8 mouse cellular contexts compared by ENCODE assay signal in the genomic region with DNA sequence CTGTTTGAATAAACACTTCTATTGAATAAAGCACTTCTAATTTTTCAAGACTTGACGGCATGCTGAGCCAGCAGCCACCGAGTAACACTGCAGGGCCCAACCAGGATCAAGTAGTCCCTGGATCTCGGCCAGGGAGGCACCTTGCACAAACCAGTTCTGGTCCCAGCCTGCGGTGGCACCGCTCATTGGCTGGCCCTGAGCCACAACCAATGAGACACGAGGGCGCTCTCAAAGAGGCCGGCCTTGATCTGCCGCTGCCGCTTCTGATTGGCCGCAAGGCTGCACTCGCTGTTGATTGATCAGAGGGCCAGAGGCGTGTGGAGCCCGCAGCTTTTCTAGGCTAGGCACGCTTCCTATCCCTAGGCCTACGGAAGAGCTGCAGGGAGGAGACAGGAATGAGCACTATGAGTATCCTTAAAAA. TPM values are rescaled to one million over a fixed set of nuclear protein-coding genes. Genes with fewer than 3 reads are reported as not detected.
DNase-seq lines count a peak whose midpoint lies in the region; ATAC-seq lines count a peak whose summit lies in the region.

No protein-coding gene starts in this region.

- peak overlapping the region; percentile 48 for H3K4me2 ChIP-seq in hindbrain, embryonic 14.5 days (replicated peaks)

- peak; percentile 98 for ATAC-seq in hindbrain, embryonic 14.5 days (ENCODE audit: low FRiP score)

- no peaks in the 10 kb centered on the region for H3K27me3 ChIP-seq in hindbrain, embryonic 14.5 days (ENCODE audit: control insufficient read depth, insufficient read depth, low read length)

- no peak overlapping the region for H3K4me3 ChIP-seq in hindbrain, embryonic 14.5 days (replicated peaks; ENCODE audit: low read length)

- 2% methylated on average over 16 of the region's 16 CpGs for whole genome bisulfite sequencing in hindbrain, embryonic 14.5 days

- DNase-seq in R1 (ENCODE audit: low read depth, low spot score): peak; percentile 98
- DNase-seq in cerebellum, postnatal 4 days (ENCODE audit: low spot score in 2 of 2): peak; percentile 79 to 90
- DNase-seq in gastrocnemius, adult 18-20 months (ENCODE audit: low spot score): peak; percentile 79
- DNase-seq in hindbrain, embryonic 14.5 days (ENCODE audit: low spot score): peak; percentile 92
- DNase-seq in layer of hippocampus, postnatal 25 days (ENCODE audit: extremely low spot score in 1 of 2, low spot score in 1 of 2): peak; percentile 71 to 79
- peak; percentile 94 for DNase-seq in lung, postnatal 10 days
- peak; percentile 70 for DNase-seq in retina, adult 2 months (ENCODE audit: low read depth, low spot score)
- peak; percentile 67 for DNase-seq in thymus, postnatal 25 days

- H3K9ac ChIP-seq in hindbrain, embryonic 14.5 days: no peak overlapping the region

- peak overlapping the region; percentile 39; the same call in 1 of the 2 replicates for H3K27ac ChIP-seq in hindbrain, embryonic 14.5 days

- no peaks in the 10 kb centered on the region for H3K36me3 ChIP-seq in hindbrain, embryonic 14.5 days (replicated peaks; ENCODE audit: control insufficient read depth, insufficient read depth)

- no peaks in the 10 kb centered on the region for H3K9me3 ChIP-seq in hindbrain, embryonic 14.5 days (ENCODE audit: control insufficient read depth, low read length)

- peaks cover 8% of the 10 kb centered on the region; the same call in 1 of the 2 replicates for H3K4me1 ChIP-seq in hindbrain, embryonic 14.5 days (replicated peaks; ENCODE audit: control insufficient read depth, insufficient read depth, low read length)

RNA-seq across cellular contexts. Expression of gene Zbtb32, which starts 1.2 kb away (rescaled TPM):
- total RNA-seq in gastrocnemius, adult 18-20 months (2021): not detected
- polyA plus RNA-seq in hindbrain, embryonic 14.5 days (2014; fragmentation: Nextera tagmentation; extraction: Ambion mirVana): 0.35 and 0.42 TPM in 2 replicates
- not detected for total RNA-seq in layer of hippocampus, postnatal 25 days (2021)

RNA-seq across cellular contexts. Expression of gene Kmt2b, which starts 11.4 kb away (rescaled TPM):
- 10 to 100 TPM; 12.5 to 12.9 TPM for total RNA-seq in gastrocnemius, adult 18-20 months (2021)
- 11.4 and 12.9 TPM in 2 replicates for polyA plus RNA-seq in hindbrain, embryonic 14.5 days (2014; fragmentation: Nextera tagmentation; extraction: Ambion mirVana)
- 10 to 100 TPM; 39.1 to 57.1 TPM for total RNA-seq in layer of hippocampus, postnatal 25 days (2021)

RNA-seq across cellular contexts. Expression of gene Upk1a, which starts 12.7 kb away (rescaled TPM):
- not detected for total RNA-seq in gastrocnemius, adult 18-20 months (2021)
- 0.43 and 0.76 TPM in 2 replicates for polyA plus RNA-seq in hindbrain, embryonic 14.5 days (2014; fragmentation: Nextera tagmentation; extraction: Ambion mirVana)
- under 1 TPM in 1 of 2 experiments, not detected in 1; 0.20 TPM for total RNA-seq in layer of hippocampus, postnatal 25 days (2021)

RNA-seq across cellular contexts. Expression of gene Cox6b1, which starts 26.0 kb away (rescaled TPM):
- total RNA-seq in gastrocnemius, adult 18-20 months (2021): 1,000 to 10,000 TPM; 2,016 to 2,070 TPM
- polyA plus RNA-seq in hindbrain, embryonic 14.5 days (2014; fragmentation: Nextera tagmentation; extraction: Ambion mirVana): 1,184 and 1,299 TPM in 2 replicates
- total RNA-seq in layer of hippocampus, postnatal 25 days (2021): 100 to 1,000 TPM; 631 to 741 TPM

RNA-seq across cellular contexts. Expression of gene Igflr1, which starts 34.7 kb away (rescaled TPM):
- total RNA-seq in gastrocnemius, adult 18-20 months (2021): 1 to 10 TPM in 1 of 2 experiments, under 1 TPM in 1; 0.82 to 1.4 TPM
- 2.2 and 3.1 TPM in 2 replicates for polyA plus RNA-seq in hindbrain, embryonic 14.5 days (2014; fragmentation: Nextera tagmentation; extraction: Ambion mirVana)
- 1 to 10 TPM; 4.7 to 5.2 TPM for total RNA-seq in layer of hippocampus, postnatal 25 days (2021)
